Mouse (Mus musculus) testis, postnatal 10 days (tissue): ENCODE measurements at regions not wholly inside any gene's neighbourhood (a gene's known extent, or its start where the extent isn't known, plus 50 kb on each side); places are given as distances from the start of the nearest gene placed in this dataset.
A peak's percentile ranks its signal among the peaks of the same experiment; 100 is the strongest.
"Not testable (repeated sequence)": the region's sequence is repeated elsewhere in the genome, so short reads cannot be mapped to it uniquely, and the experiment has no call there.

Experiments used
- DNase-seq: peaks from one replicate; pipeline ENCODE4 v3.0.0; 2021; ENCODE audit warnings: low spot score

DNA sequence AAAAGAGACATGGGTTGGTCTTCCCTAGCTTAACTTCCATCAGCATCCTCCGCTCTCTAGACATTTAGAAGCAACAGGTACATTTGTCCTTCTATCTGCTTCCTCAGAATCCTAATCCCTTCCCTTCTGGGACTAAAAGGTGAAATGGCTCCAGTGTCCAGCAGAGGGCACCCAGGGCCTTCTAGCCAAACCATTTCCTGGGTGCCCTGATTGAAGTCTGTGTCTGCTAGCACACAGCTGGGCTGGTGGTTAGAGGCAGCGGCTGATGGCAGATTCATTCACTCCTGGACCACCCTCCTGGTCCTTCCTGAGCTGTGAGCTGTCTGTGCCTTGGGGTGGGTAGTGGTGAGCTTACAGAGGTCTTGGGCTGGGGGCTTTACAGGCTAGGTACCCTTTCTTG is 76.5 kb upstream of the Col13a1 start:
- DNase-seq, result peak; percentile 81

DNA sequence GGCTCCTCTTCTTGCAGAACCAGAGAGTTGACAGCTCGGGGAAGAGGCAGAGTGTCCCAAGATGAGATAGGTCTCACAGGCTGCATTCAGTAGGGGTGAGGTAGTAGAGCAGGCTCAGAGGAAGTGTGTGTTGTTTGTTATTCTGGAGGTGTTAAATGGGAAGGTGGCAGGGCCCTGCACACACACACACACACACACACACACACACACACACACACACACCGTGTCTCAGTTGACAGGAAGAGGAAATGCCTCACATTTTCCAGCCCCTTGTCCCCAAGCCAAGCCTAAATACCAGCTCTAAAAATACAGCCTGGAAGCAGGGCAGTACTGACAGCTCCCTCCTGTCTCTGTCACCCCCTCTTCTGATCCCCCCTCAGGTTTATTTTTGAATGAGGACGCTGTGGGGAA is 70.9 kb upstream of the Col13a1 start:
- no peak for DNase-seq

DNA sequence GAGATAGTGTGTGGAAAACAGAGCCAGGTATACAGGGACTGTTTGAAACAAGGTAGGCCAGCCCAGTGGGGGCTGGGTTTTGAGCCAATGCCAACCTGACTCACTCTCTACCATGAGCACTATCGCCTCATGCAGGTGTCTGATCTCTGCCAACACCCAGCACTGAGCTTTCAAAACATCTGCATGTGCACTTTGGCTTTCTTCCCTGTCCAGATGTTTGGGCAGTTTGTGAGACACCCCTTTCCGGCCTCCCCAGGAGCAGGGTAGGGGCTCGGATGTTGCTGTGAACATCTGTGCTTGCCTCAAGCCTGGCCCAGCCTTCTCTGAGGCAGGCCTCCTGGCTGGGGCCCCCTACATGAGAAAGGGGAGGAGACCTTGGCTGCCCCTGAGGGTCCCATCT is 65.5 kb upstream of the Col13a1 start:
- no peak for DNase-seq

DNA sequence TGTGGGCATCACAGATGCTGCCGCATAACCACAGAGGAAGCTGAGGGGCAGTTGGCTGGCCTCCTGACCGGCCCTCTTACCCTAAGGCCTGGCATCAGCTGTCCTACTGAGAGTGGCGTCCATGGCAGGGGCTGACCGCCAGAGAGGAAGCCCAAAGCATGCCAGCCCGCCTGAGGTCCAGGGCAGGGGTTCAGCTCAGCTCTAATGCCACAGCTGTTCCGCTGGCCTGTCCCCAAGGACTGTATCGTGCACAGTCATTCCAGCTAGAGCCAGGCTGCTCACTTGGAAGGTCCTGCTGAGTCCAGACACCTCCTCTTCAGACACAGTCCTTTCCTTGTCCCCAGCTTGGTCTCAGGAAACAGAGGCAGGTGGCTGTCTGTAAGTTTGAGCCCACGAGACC is 61.0 kb upstream of the Col13a1 start:
- no peak for DNase-seq

DNA sequence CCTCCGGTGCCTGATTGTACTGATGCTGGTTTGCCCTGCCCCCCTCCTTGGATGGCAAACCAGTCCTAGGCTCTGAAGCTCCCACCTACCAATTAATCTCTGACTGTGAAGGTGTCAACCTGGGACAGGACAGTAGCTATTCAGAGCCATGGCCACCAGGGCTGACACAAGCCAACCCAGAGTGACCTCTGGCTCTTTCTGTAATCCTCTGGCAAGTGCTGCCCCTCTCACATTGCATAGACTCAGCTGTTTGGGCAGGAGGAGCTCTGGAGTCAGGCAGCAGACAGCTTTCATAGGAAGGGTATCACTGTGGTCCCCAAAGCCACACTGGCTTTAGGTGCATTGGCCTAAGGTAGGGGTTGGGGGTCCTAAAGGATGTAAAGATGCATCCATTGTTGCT is 59.7 kb upstream of the Col13a1 start:
- no peak for DNase-seq

DNA sequence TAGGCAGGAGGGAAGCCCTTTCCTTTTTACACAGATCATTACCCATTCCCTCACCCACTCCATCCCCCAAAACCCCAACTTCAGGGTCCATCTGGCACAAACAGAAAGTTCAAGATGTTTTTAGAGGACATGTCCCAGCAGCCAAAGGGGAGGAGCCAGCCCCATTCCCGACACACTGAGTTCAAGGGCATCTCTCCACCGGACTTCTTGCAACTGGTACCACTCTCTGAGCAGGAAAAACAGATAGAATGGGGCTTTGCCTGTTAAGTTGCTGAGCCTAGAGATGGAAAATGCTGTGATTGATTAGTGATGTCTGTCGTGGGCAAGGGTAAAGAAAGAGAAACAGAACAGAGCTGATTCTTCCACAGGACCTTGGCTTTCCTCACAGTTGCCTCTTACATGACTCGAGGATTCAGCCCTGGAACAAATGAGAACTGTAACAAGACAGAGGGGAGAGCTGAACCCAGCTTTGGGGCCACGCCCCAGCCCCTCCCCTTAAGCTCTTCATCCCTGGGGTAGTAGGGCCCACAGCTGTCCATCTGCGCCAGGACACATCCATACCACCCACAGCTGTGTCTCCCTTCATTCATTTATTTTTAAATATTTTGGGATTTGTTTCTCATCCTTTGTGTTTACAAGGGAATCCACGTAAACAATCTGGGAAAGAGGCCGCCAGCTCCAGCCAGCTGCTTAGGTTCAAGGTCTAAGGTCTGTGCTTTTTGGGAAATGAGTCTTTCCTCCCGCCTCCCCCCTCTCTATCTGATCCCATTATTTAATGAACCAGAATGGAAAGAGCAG is 58.7 kb upstream of the Col13a1 start:
- peak; percentile 66 for DNase-seq

DNA sequence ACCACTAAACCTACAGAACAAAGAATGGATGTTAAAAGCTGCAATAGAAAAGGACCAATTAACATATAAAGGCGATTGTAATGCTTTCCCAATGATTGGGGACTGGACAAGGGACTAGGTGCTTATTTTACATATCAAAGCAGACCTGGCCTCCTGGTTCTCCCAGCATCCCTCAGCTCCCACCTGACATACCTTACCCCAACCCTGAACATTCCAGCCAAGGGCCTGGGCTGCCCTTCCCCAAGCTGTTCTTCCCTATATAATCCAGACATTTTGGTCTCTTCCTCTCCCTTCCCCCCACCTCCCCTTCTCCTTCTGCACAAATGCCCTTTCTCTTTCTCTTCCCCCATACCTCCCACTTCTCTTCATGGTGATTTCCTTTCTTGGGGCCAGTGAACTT is 57.9 kb upstream of the Col13a1 start:
- no peak for DNase-seq

DNA sequence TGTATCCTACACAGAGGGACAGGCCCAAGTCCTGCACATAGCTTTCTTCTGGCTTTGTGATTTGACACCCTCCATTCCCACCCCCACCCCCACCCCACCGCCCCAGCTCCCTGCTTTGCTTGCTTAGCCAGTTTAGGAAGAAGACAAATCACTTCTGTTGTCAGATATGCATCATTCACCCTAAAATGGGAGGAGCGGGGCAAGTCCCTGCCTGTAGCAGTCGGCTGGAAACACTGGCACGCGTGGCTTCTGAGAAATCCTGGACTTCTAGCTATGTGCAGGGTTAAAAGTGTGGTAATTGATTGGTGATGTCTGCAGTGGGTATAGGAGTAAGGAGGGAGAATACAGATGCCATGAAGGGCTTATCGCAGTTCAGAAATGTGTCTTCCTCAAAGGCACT is 55.4 kb upstream of the Col13a1 start:
- no peak for DNase-seq

DNA sequence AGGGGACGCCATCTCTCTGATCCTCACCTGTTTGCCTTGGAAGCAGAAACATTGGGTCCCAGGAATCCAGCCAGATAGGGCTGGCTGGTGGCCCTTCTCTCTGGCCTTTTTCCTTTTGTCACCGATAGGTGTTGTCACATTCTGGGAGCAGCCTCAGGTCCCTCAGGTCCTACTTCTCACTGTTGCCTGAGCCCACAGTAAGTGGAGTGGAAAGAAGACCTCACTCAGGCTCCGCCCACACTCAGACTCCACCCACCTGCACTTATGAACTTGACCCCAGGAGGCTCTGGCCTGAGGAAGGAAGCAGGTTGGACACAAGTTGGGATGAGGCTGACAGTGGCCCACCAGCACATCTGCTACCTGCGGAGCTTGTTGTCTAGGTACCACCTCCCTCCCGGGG is 54.8 kb upstream of the Col13a1 start:
- DNase-seq, result no peak

DNA sequence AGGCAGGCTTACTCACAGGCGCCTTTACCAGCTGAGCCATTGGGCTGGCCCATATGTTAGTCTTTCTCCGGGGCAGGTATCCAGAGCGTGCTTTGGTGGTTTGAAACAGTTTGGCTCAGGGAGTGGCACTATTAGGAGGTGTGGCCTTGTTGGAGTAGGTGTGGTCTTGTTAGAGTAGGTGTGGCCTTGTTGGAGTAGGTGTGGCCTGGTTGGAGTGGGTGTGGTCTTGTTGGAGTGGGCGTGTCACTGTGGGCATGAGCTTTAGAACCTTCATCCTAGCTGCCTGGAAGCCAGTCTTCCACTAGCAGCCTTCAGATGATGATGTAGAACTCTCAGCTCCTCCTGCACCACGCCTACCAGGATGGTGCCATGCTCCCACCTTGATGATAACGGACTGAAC is 53.1 kb upstream of the Col13a1 start:
- not testable (repeated sequence) for DNase-seq

DNA sequence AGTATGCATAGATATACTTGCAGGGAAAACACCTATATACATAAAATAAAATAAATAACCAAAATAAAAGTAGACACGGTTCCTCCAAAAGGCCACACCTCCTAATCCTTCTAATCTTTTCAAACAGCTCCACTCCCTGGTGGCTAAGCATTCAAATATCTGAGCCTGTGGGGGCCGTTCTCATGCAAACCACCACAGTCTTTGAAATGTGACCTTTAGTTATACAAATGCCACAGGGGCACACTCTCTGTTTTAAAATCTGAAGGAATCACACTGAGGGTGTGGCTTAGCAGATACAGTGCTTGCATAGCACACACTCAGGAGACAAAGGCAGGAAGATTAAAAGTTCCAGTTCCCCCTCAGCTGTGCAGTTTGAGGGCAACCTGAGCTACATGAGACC is 50.4 kb upstream of the Col13a1 start:
- DNase-seq, result no peak
